Mouse (Mus musculus) brain, adult 10 weeks (tissue): ENCODE data around the gene AI854703. TPM values are rescaled to one million over a fixed set of nuclear protein-coding genes. Genes with fewer than 3 reads are reported as not detected.

Experiments
- polyA plus RNA-seq: library from polyadenylated mRNA; stranded (reverse); fragments of 350-450 nt; fragmentation: Illumina TruSeq; extraction: RNeasy Lipid Tissue Mini Kit (QIAGEN cat#74804); gene quantifications from one replicate; pipeline ENCODE4 v1.2.3, GENCODE M21; 2015; ENCODE audit warnings: low read depth, low replicate concordance

AI854703 gene
- 20.7 TPM for polyA plus RNA-seq

DNA sequence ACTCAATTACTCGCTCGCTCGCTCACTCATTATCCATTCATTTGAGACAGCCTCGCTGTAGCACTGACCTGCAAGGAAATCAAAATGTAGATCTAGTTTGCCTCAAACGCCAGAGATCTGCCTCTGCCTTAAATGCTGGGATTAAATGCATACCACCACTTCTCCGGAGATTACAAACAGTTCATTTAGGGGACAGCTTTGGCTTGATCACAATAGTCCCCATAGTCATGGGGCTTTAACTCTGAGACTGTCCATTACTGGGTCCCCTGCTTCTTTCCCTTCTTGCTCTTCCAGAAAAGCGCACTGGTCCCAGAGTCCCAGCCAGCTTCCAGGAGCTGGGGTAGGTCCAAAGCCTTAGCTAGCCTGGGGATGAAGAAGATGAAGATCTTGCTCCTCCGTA is at the start of gene AI854703:
Gene AI854703 (plus strand): TSS at position 301 of the 400 bp plus-strand sequence.

DNA sequence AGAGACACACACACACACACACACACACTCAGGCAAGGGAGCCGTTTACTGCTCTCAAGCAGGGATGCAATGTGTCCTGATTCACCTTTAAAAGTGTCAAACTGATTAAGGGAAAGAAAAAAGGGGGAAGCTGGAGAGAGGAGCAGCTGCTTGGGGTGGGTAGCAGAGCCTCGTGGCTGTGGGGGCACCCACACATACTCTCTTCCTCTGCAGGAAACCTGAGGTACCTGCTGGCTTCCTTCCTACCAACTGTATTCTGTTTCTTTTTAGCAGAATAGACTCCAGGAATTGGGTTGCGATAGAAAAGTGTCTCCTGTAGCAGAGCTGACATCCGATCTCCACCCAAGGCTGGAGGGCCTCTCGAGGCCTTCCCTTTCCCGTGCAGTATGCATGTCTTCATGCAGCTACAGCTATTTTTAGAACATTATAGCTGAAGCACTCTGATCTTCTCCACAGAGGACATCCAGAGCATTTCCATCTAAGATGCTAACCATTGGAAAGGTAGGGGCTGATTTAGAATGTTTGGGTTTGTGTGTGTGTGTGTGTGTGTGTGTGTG is 37.3 kb upstream of the AI854703 start, which contains the start of gene Gm45021:
Gene Gm45021 (plus strand): TSS at position 417 of the 557 bp plus-strand sequence.

DNA sequence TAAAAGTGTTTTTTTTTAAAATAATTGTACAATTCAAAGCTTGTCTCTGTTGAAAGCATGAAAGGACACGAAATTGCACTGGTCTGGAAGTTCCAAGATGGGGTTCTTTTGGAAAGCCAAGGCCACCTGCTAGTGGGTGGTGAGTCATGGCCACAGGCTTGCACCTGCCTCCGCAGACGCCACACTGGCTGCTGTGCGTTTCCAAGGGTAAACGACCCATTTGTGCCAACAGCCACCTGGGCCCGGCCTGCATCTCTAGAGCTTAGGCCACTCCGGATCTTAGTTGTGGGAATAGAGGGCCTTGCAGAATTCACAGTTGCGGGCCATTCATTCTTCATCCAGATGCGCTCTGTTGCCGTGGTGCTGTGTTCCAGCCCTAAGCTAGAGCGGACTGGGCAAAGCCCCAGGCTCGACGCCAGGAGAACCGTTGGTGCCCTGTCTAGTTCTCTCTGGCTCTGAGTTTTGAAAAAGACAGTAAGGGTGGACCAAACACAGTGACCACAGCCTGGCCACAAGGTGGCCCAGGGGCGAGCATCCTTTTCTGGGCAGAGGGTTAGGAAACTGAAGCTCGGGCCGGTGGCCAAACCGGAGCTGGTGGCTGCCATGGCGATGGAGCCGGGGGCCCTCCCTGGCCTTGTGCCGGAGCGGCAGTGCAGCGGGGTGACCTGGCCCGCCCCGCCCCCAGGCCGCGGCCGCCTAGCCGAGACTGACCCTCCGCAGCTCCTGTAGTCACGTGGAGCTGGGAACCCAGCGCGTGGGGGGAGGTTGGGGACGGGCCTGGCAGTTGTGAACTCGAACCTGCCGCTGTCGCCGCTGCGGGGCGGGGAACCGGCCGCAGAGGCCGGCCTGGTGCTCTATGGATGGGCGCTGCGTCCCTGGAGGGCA is 33.2 kb upstream of the AI854703 start, which contains the start of the genes Repin1 and Gm44965:
Gene Repin1 (plus strand): TSS at position 726 of the 885 bp plus-strand sequence.
Gene Gm44965 (plus strand): TSS at position 784 of the 885 bp plus-strand sequence.

DNA sequence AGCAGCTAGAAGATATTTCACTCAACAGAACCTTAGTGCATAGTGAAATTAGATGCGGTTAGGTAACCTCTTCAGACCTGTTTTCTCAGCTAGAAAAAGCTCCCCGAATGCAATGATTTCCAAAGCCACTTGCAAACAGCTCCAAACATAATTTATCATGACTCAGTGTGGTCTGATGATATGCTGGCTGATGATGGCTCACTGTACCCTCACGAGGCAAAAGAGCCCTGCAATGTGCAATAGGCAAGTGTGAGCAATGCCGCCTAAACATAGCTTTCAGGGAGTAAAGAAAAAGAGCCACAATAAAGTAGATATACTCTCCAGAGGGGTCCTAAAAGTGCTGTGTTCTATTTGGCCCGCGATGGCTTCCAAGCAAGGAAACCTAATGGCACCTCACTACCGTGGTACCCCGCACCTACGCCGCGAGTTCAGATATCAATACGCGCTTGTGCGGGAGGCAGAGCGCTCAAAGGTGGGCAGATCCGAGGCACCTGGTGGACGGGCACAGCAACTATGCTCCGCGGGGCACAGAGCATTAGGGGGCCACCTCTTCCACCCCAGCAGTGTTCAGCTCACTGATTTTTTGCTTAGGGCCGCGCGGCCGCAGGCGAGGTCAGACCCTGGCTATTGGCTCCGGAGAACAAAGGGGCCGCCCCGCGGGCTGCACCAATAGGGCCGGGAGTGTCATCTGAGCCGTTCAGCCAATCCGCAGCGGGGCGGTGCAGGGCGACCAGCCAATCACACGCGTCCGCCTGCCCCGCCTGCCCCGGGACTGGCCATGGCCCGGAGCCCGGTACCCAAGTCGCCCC is 25.1 kb upstream of the AI854703 start, which contains the start of gene Zfp775:
Gene Zfp775 (plus strand): TSS at position 793 of the 809 bp plus-strand sequence.

GRCm38 (mm10) chr6:48646995-48647394 is 20.4 kb downstream of the AI854703 start, which contains the start of gene Gimap8:
Gene Gimap8 (plus strand): TSS chr6:48647234.

GRCm38 (mm10) chr6:48675931-48676859 is 49.6 kb downstream of the AI854703 start, which contains the start of gene Gimap9:
Gene Gimap9 (plus strand): TSS chr6:48676129.

Other genes starting within 250 kb of the AI854703 start
- gene Krba1, start 231.2 kb upstream of the AI854703 start, polyA plus RNA-seq: 24.2 TPM
- 26.2 TPM for gene Zfp467, start 180.9 kb upstream of the AI854703 start, polyA plus RNA-seq
- gene Sspo, start 178.5 kb upstream of the AI854703 start, polyA plus RNA-seq: 2.0 TPM
- 496 TPM for gene Atp6v0e2, start 89.1 kb upstream of the AI854703 start, polyA plus RNA-seq
- 29.1 TPM for gene Lrrc61, start 72.0 kb upstream of the AI854703 start, polyA plus RNA-seq
- gene Rarres2, start 54.0 kb upstream of the AI854703 start, polyA plus RNA-seq: 35.5 TPM
- not detected for gene Gm45021, start 37.2 kb upstream of the AI854703 start, polyA plus RNA-seq
- gene Repin1, start 32.9 kb upstream of the AI854703 start, polyA plus RNA-seq: 33.0 TPM
- not detected for gene Gm44965, start 32.8 kb upstream of the AI854703 start, polyA plus RNA-seq
- gene Zfp775, start 24.7 kb upstream of the AI854703 start, polyA plus RNA-seq: 5.2 TPM
- 1.4 TPM for gene Gimap8, start 20.5 kb downstream of the AI854703 start, polyA plus RNA-seq
- 1.00 TPM for gene Gimap9, start 49.4 kb downstream of the AI854703 start, polyA plus RNA-seq
- 0.89 TPM for gene Gimap4, start 57.8 kb downstream of the AI854703 start, polyA plus RNA-seq
- gene Gimap6, start 81.5 kb downstream of the AI854703 start, polyA plus RNA-seq: 6.6 TPM
- gene Gm28053, start 91.8 kb downstream of the AI854703 start, polyA plus RNA-seq: not detected
- not detected for gene Gimap7, start 91.9 kb downstream of the AI854703 start, polyA plus RNA-seq
- 1.9 TPM for gene Gimap1, start 112.3 kb downstream of the AI854703 start, polyA plus RNA-seq
- 0.22 TPM for gene Gimap5, start 119.4 kb downstream of the AI854703 start, polyA plus RNA-seq
- gene Gimap3, start 144.1 kb downstream of the AI854703 start, polyA plus RNA-seq: 0.30 TPM
- 36.8 TPM for gene Tmem176a, start 214.2 kb downstream of the AI854703 start, polyA plus RNA-seq
- 55.4 TPM for gene Tmem176b, start 214.7 kb downstream of the AI854703 start, polyA plus RNA-seq
- gene Aoc1, start 246.1 kb downstream of the AI854703 start, polyA plus RNA-seq: not detected